Mouse (Mus musculus) gastrocnemius, postnatal 4 days (tissue): ENCODE results near the gene Cyp8b1. TPM values are rescaled to one million over a fixed set of nuclear protein-coding genes. Genes with fewer than 3 reads are reported as not detected.

Source experiments
- DNase-seq, 2 experiments: peaks; one replicate each; pipeline ENCODE4 v3.0.0; 2021 to 2022; ENCODE audit warnings: low spot score in 2 of 2, mixed read lengths in 2 of 2
- total RNA-seq, 2 experiments: library from RNA; stranded (reverse); gene quantifications; 2 replicates each; pipeline ENCODE4 v1.2.3; 2021

Cyp8b1 gene
- total RNA-seq, 2 experiments from 2014 or later = 0.26 TPM; not detected in 1

- DNase-seq = no peak
These were observed 3.0 kb upstream of the Cyp8b1 start for GRCm38 (mm10) chr9:121919027-121919501.

GRCm38 (mm10) chr9:121915056-121915455 is 1.0 kb downstream of the Cyp8b1 start:
- no peak for DNase-seq

- DNase-seq = no peak
These were observed 1.8 kb downstream of the Cyp8b1 start for GRCm38 (mm10) chr9:121914226-121914757.

DNA sequence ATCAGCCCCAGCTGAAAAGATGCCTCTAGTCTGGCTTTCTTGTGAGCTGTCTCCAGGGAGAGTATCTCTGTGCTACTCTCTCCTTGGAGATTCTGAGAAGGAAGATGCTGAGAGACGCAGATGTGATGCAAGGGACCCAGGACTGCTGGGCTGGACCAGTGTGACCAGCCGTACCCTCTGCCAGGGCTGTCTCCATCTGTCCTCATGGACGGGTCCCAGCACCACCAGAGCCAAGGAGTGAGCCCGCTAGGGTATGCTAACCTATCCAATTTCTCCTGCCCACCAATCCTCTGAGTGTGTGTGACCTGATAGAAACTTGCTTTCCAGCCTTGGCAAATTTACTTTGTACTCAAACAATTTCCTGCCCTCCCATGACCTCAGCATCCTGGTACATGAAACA is 3.3 kb downstream of the Cyp8b1 start:
- no peak for DNase-seq

DNA sequence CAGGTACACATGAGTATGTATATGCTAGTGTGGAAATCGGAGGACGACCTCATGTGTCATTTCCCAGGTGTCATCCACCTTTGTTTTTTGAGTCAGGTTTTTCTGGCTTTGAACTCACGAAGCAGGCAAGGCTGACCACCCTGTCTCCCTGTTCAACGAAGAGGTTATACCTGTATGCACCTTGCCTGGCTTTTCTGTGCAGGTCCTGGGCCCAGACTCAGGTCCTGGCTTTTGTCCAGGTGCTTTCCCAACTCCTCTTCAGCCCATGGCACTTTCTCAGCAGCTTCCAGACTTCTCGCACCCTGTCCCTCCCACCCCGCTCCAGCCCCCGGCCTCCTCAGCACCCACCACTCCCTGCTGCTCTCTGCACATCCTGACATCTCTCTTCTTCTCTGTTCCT is 4.9 kb downstream of the Cyp8b1 start:
- no peak for DNase-seq

DNA sequence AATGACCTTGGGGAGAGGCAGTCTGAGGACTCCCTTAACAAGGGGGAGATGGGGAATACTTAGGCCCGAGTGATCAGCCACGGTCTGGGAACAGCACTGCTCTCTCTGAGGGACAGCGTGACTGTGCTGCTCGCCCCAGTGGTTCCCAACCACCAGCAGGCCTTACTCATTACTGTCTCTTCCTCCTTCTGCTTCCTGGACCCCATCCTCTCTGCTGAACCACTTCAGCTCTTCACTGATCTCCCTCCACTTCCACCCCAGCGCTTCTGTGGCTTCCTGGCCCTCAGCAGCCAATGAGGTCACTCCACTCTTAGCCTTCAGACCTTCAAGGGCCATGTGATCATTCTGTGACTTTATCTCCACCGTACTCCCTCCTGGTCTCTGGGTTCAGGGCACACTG is 6.5 kb downstream of the Cyp8b1 start:
- DNase-seq = no peak

DNA sequence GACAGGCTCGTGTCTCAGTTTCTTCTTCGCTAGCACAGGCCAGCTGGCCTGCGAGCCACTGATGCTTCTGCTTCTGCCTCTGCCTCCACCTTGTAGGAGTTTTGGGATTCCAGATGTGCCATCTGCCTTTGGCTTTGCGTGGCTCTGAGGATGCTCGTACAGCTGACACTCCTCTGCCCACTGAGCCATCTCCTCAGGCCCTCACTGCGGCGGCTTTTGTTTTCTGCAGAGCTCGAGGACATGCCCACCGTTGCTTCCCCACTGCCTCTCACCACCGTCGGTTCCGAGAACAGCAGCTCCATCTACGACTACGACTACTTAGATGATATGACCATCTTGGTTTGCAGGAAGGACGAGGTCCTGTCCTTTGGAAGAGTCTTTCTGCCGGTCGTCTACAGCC is 7.8 kb downstream of the Cyp8b1 start:
- DNase-seq = no peak

- DNase-seq = peak in 1 of 2 experiments; percentile 11
These were observed 8.6 kb downstream of the Cyp8b1 start for GRCm38 (mm10) chr9:121907356-121908070.

DNA sequence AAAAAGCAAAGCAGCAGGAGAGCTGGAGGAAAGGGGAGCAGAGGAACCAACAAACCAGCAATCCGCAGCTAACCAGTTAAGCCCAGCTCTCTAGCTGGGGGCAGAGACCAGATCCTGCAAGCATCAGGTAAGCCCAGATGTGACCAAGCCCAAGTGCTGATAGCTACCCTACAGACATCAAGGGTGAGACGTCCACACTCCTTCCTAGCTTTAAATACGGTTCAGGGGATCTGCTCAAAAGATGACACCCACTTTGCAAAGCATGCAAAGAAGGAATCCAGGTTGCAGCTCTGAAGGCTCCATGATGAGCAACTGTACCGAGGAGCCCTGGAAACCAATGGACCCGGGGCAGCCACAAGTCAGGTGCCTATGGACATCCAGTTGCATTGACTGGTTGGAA is 9.6 kb downstream of the Cyp8b1 start:
- DNase-seq = peak in 1 of 2 experiments; percentile 9

- DNase-seq = peak in 1 of 2 experiments; percentile 11
These were observed 10.4 kb downstream of the Cyp8b1 start for GRCm38 (mm10) chr9:121905556-121906185.

DNA sequence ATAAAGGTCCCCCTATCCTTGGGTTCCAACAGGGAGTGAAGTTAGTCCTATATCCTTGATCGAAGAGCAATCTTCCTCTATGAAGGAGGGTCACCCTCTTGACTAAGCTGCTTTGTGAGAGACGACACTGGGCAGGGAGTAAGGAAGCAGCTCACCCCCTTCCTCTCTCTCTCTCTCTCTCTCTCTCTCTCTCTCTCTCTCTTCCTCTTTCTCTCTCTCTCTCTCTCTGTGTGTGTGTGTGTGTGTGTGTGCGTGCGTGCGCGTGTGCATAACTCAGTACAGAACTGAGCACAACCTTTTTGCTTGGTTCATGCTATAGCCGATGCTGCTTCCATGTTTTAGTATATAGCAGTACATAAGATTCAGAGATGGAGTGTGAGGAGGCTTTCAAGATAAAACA is 11.2 kb downstream of the Cyp8b1 start:
- DNase-seq = peak in 1 of 2 experiments; percentile 2

GRCm38 (mm10) chr9:121904319-121904718 is 11.8 kb downstream of the Cyp8b1 start:
- no peak for DNase-seq

GRCm38 (mm10) chr9:121903476-121904305 is 12.4 kb downstream of the Cyp8b1 start:
- DNase-seq = no peak

DNA sequence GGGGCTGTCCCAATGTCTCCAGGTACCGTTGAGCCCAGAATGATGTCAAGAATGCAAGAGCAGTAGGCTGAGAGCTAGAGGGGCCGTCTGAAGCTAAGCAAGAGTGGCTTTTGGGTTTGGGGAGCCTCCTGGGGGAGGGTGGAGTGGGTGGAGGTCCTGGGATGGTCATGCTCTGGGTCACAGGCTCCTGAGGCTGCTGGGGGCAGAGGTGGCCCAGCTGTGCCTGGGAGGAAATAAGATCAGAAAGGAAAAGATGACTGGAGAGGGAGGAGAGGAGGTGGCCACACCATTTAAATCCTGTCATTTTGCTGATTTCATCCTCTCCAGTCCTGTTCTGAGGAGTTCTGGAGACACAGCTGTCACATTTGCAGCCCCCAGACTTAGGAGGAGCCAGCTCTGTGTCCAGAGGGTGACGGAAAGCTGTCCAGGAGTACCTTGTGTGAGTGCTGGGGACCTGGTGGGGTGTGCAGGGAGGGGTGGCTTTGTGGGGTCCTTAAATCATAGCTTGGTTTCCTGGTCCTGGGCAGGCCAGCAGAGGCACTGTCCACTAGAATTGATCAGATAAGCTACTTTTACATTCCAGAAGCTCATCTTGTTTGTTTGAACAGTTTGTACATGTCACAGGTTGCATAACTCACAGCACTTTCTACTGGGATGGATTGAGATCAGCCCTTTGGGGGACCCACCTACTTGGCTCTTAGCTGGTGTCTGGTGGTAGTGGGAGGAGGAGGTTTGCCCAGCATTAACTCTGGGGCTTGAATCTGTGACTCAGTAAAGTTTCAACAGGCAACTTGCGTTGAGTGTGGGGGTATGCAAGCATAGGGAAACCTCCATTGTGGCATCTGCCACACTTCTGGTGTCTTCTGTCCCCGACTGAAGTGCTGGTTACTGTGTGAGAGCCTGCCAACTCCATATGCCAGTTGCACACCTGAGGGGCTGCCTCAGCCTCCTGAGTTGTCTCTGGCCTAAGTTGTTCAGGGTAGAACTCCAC is 14.1 kb downstream of the Cyp8b1 start:
- DNase-seq = no peak

DNA sequence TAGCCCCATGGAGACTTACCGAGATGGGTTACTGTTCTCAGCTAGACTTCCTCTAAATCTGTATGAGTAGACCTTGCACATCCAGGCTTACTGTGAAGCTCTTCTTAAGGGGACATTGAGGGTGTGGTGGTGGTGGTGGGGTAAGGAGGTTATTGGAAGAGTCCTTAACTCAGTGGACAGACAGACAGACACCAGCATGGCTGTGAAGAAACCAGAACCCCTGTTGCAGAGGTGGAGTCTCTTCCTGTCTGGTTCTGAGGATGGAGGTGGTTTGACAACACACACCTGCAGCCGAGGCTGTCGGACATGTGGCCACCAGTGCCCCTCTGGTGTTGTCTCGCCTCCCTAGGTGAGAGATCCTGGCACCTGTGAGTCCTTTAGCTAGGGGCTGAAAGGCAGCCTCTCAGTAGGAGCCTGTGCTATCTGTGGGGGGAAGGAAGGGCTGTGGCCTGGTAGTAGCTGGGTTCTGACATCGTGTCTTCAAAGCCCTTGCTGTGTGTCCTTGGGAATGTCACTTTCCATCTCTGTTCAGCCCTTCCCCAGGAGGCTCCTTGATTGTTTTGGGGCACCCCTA is 15.7 kb downstream of the Cyp8b1 start:
- peak in 1 of 2 experiments; percentile 11 for DNase-seq

DNA sequence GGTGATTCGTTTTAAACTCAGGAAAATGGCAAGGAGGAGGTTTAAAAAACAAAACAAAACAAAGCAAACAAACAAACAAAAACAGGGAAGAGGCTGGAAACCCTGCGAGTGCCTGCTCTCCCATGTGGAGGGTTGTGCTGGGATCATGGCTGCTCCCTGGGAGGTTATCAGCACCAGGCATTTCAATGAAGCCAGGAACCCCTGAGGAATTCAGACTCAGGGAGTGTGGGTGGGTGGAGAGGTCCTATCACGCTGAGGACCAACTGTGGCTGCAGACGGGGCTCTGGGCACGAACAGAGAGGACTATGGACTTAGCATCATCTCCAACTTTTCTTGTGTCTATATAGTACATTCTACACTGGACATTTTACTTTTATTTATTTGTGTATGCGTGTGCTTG is 16.8 kb downstream of the Cyp8b1 start:
- DNase-seq = peak in 1 of 2 experiments; percentile 8

DNA sequence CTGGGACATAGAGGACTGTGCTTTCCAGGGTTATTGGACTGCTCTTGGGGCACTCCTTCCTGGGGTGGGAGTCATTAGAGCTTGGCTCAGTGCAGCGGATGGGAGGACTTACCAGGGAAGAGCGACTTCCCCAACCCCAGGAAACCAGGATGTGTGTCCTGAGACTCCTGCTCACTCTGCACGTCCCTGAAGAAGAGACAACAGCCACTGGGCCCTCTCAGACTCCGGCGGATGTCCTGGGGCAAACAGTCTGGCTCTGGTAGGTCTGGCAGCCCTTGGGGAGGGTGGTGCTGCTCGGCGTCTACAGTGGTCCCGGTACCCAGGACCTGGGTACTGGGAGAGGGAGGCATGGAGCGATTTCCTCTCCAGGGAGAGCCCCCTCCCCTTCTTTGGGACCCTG is 17.9 kb downstream of the Cyp8b1 start, which contains the start of gene Ackr2:
Ackr2 (plus strand) TSS at position 111 of the 400 bp plus-strand sequence.
- peak in 1 of 2 experiments; percentile 13 for DNase-seq

DNA sequence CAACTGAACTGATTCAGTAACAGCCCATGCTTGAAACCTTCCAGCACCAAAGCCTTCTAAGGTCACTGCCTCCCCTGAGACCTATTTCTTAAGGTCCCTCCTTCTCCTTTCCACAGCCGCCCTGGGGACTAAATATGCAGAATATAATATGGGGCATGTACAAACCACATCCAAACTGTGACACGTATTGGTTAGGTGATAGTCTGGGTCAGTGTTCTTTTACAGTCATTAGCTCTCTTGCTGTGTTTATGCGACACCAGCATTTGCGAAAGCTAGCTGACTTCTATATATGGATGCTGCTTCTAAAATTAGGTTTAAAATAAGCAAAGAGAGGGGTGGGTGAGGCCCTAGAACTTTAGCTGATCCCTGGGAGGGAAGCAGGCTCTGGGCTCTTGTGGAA is 19.3 kb downstream of the Cyp8b1 start:
- peak in 1 of 2 experiments; percentile 5 for DNase-seq

DNA sequence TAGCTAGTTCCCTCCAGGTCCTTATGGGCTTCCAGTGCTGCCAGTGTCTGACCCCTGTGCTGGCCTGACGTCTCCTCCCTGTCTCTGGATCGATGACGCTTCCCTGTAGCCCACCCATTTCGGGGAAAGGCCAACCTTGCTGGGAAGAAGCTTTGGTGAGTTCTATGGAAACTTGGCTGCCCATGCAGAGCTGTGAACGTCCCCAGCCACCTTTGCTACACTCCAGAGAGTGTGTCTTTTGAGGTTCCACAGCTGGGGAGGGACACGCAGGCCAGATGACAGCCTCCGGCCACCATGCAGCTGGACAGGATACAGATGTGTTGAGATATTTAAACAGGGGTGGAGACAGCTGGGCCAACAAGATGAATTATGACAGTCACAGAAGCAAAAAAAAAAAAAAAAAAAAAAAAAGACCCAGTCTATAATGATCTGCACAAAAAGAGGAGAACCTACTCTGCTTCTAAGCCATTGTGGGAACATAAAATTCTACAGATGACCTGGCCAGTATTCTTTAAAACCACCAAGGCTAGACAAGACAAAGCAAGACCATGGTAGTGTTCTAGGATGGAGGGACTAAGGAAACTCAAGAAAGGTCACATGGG is 20.6 kb downstream of the Cyp8b1 start:
- peak in 1 of 2 experiments; percentile 15 for DNase-seq
